Mouse (Mus musculus): ENCODE measurements around the gene Fam187b. TPM values are rescaled to one million over a fixed set of nuclear protein-coding genes. Genes with fewer than 3 reads are reported as not detected.

The Fam187b gene
- 3.3 and 3.5 TPM in 2 replicates for polyA plus RNA-seq (2012; rRNA removed)

DNA sequence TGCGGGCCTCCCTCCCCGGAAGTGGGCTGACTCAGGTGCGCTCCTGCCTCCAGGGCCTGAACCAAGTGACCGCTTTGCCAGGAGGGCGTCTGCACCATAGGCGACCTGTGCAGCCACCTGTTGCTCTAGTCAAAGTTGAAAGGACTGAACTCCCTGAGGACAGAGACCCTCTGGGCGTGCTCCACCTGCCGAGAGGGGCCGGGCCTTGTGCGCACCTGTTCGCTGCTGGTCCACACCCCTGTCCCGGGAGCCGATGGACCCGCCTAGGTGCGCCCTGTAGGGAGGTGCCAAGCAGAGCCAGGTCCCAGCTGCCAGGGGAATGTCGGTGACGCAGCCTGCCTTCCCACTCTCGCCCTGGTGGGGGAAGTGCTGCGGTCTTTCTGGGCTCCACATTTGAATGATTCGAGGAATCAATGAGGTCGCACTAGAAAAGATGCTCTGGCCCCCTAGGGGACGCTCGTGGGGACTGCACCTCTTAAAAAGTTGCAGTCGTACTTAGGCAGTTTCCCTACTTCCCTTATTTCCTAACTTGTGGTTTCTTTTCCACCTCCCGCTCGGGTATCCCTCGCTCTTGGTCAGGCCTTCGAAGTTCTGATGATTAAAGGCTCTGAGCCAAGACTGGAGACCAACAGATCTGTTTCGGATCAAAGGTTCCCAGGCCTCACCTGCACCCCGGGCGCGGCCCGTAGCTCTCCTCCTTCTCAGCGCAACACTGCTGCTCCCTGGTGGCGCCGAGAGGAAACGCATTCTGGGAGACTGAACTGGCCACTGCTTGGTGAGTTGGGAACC lies at the start of gene Fam187b:
Gene Fam187b (plus strand): TSS at position 290 of the 789 bp plus-strand sequence.

DNA sequence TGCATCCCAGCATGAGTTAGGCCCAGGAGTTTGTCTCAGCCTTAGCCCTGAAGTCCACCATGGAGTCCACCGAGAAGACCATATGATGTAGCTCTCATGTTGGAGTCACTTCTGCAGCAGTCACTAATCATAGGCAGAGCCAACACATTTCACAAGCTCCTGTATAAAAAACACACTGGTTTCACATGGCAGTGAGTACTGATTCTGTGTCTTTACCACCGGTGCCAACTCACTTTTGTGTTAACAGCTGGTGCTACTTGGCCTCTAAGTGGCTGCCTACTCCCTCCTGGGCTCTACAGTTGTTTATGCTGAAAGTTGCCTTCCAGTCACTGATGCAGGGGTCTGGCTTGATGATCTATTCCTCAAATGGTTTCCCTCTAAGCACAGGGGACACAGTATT lies 49.0 kb upstream of the Fam187b start, which contains the start of gene Hamp2:
Gene Hamp2 (minus strand): TSS at position 101 of the 400 bp plus-strand sequence.

DNA sequence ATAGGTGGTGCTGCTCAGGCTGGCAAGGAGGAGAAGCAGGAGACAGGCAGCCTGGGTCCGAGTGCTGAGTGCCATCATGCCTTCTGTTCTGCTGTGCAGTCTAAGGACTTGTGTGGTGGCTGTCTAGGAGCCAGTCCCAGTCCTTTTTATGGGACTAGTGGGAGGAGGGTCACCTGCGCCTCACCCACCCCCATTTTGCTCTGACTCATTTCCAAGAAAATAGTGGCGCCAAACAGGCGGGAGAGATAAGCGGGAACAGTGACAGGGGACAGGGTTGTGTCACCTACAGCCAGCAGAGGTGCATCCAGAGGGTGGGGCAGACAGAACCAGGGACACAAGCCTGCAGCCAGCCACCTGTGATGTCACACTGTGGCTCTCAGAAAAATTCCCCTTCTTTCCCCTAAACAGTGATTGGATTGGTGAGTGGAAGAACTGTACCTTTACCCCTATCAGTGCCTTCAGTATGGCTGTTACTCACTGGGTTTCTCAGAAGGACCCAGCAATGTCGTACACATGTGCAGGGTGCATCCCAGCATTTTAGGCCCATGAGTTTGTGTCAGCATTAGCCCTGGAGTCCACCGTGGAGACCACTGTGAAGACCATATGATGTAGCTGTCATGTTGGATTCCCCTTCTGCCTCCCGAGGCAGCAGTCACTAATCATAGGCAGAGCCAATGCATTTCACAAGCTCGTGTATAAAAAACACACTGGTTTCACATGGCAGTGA lies 29.5 kb upstream of the Fam187b start, which contains the start of gene Hamp:
Gene Hamp (minus strand): TSS at position 124 of the 727 bp plus-strand sequence.

DNA sequence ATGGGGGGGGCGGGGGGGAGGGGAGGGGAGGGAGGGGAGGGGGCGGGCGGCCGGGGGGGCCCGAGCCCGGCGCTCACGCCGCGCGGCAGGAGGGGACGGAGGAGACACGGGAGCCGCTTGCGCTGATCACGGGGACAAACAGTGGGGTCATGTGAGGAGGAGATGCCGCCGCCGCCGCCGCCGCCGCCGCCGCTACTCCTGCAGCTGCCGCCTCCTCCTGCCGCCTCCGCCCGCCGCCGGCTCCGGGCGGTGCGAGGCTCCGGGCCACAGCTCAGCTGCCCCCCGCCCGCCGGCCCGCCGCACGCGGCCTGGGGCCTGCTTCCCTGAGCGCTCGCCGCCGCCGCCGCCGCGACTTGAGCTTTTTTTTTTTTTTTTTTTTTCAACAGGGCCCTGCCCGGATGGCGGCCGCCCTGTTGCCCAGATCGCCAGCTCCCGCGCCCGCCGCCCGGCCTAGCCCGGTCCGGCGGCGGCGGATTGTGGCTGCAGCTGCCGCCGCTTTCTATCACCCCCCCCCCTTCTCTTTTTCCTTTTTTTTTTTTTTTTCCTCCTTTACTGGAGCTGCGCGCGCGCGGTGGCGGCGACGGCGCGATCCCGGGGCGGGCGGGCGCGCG lies 16.7 kb upstream of the Fam187b start, which contains the start of gene Usf2:
Gene Usf2 (minus strand): TSS at position 48 of the 611 bp plus-strand sequence.

DNA sequence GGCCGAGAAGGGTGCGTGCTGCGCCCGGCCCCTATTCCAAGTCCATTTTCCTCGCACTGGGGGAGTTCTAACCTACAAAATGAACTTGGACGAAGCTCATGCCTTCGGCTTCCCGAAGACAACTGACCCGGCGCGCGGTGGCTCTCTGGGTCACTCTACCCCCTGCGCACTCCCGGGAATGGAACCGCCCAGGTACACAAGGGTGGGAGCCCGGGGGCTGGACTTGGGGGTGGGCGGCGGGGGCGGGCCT lies 414 bp upstream of the Fam187b start, which contains the start of gene Lsr:
Gene Lsr (minus strand): TSS at position 214 of the 250 bp plus-strand sequence.

Other genes starting within 250 kb of the Fam187b start
- gene Tmem147, start 244.2 kb upstream of the Fam187b start, polyA plus RNA-seq (2012; rRNA removed) = 111 and 145 TPM in 2 replicates
- not detected in 2 replicates for gene Gapdhs, start 230.1 kb upstream of the Fam187b start, polyA plus RNA-seq (2012; rRNA removed)
- gene Sbsn, start 222.3 kb upstream of the Fam187b start, polyA plus RNA-seq (2012; rRNA removed) = 94.0 and 112 TPM in 2 replicates
- gene Dmkn, start 210.0 kb upstream of the Fam187b start, polyA plus RNA-seq (2012; rRNA removed) = 1,147 and 1,166 TPM in 2 replicates
- gene Krtdap, start 185.9 kb upstream of the Fam187b start, polyA plus RNA-seq (2012; rRNA removed) = 362 and 714 TPM in 2 replicates
- 4.2 and 4.8 TPM in 2 replicates for gene Ffar2, start 150.0 kb upstream of the Fam187b start, polyA plus RNA-seq (2012; rRNA removed)
- gene Ffar3, start 117.6 kb upstream of the Fam187b start, polyA plus RNA-seq (2012; rRNA removed) = 0.10 TPM in 1 of 2 replicates, not detected in the other
- gene Ffar1, start 112.2 kb upstream of the Fam187b start, polyA plus RNA-seq (2012; rRNA removed) = 0.03 and 0.06 TPM in 2 replicates
- gene Cd22, start 93.4 kb upstream of the Fam187b start, polyA plus RNA-seq (2012; rRNA removed) = 0.25 and 0.26 TPM in 2 replicates
- 0.23 and 0.74 TPM in 2 replicates for gene Mag, start 58.9 kb upstream of the Fam187b start, polyA plus RNA-seq (2012; rRNA removed)
- 198 and 246 TPM in 2 replicates for gene Hamp2, start 49.1 kb upstream of the Fam187b start, polyA plus RNA-seq (2012; rRNA removed)
- gene Hamp, start 29.8 kb upstream of the Fam187b start, polyA plus RNA-seq (2012; rRNA removed) = 3.0 and 4.3 TPM in 2 replicates
- 75.4 and 124 TPM in 2 replicates for gene Usf2, start 17.0 kb upstream of the Fam187b start, polyA plus RNA-seq (2012; rRNA removed)
- 247 and 370 TPM in 2 replicates for gene Lsr, start 326 bp upstream of the Fam187b start, polyA plus RNA-seq (2012; rRNA removed)
- gene Fxyd5, start 68.7 kb downstream of the Fam187b start, polyA plus RNA-seq (2012; rRNA removed) = 29.9 and 37.7 TPM in 2 replicates
- gene Fxyd7, start 77.7 kb downstream of the Fam187b start, polyA plus RNA-seq (2012; rRNA removed) = 4.0 and 8.9 TPM in 2 replicates
- 189 and 195 TPM in 2 replicates for gene Fxyd1, start 83.4 kb downstream of the Fam187b start, polyA plus RNA-seq (2012; rRNA removed)
- gene Lgi4, start 85.6 kb downstream of the Fam187b start, polyA plus RNA-seq (2012; rRNA removed) = 5.3 and 7.5 TPM in 2 replicates
- gene Fxyd3, start 102.9 kb downstream of the Fam187b start, polyA plus RNA-seq (2012; rRNA removed) = 369 and 371 TPM in 2 replicates
- 37.6 and 43.8 TPM in 2 replicates for gene Hpn, start 141.5 kb downstream of the Fam187b start, polyA plus RNA-seq (2012; rRNA removed)
- gene Scn1b, start 153.2 kb downstream of the Fam187b start, polyA plus RNA-seq (2012; rRNA removed) = 26.3 and 34.3 TPM in 2 replicates
- 69.8 and 74.7 TPM in 2 replicates for gene Gramd1a, start 182.1 kb downstream of the Fam187b start, polyA plus RNA-seq (2012; rRNA removed)